Mouse (Mus musculus) retina, postnatal 7 days (tissue): ENCODE results near the gene Olfr279.

ENCODE experiments used
- DNase-seq: peaks from one replicate; pipeline ENCODE4 v3.0.0-alpha.2; 2012; ENCODE audit warnings: low read depth, low spot score

Gene Olfr279

DNA sequence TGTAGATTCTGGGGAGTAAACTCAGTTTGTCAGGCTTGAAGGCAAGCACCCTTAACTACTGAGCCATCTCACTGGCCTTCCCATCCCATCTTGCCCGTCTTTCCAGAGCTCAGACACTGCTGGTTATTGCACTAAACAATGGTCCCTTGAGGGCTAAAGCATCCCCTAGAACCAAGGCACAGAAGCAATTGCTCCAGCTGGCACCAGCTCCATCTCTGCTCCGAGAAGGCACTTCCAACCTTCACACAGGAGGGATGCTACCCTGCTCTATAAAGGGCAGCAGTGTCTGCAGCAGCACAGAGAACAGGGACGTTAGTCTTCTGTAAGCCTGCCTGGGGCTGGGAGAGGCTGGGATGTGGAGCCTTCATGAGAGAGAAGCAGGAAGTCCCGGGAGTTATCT is at the start of gene Olfr279:
Gene Olfr279, plus strand, starts transcription at position 301 of the 400 bp plus-strand sequence.
- DNase-seq: no peak

DNA sequence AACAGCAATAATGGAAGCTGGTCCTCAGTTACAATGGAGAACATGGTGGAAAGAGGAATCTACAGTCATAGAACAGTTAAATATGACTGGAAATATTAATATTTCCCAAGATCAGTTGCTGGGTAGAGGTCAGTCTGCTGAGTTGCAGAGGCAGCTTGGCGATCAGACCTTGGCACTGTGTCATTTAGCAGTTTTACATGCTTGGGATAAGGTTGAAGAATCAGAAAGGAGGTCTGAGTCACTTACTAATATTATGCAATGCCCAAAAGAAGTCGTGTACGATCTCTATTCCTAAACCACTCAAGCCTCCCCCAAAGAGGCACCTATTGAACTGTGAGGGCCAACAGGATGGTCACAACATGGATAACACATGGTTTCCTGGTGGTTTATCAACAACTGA is 47.6 kb upstream of the Olfr279 start:
- DNase-seq: no peak

DNA sequence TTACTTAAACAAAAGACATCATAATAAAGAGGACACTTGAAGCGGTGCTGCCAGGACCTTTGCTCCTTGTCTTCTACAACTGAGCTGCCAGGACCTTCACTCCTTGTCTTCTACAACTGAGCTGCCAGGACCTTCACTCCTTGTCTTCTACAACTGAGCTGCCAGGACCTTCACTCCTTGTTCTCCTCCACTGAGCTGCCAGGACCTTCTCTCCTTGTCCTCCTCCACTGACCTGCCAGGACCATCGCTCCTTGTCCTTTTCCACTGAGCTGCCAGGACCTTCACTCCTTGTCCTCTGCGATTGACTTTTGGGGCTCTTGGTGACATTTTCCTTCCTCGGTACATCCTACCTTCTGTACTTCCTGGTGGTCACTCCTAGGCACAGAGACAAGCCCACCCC is 43.7 kb upstream of the Olfr279 start:
- peak; percentile 9 for DNase-seq

DNA sequence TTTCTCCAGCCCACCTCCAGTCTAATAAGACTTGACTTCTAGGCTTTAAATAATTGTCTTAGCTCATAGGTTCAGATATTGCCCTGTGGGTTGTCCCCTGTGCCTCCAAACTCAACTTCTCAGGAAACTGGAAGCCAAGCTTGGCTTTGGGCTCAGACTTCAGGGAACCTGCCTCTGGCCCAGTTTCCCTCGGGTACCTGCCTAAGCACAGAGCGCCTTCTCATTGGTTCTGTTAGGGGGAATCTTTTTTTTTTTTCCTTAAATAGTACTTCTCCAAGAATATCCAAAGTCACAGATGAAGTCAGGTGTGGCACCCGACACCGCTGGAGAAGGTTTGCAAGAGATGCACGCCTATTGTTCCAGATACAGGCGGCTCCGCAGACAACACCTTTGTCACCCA is 39.9 kb upstream of the Olfr279 start, which contains the start of gene Olfr281:
Gene Olfr281, plus strand, starts transcription at position 301 of the 400 bp plus-strand sequence.
- no peak for DNase-seq

DNA sequence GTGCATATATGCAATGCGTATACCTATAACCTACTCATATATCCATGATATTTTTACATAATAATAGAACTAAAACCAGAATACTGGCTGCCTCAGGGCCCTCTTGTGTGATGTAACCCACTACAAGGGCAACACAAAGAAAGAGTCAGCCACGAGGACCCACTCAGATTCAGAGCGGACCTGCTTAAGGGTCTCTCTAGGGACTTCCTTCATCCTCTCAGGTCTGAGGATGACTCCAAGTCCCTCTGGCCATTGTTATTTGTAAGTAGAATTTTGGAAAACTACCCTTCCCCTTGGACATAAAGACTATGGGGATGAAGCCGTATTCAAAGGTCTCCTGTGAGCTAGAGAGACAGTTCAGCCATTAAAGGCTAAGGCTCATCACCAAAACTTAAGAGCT is 22.6 kb upstream of the Olfr279 start, which contains the start of gene OR5BS1P:
Gene OR5BS1P, plus strand, starts transcription at position 301 of the 400 bp plus-strand sequence.
- no peak for DNase-seq

DNA sequence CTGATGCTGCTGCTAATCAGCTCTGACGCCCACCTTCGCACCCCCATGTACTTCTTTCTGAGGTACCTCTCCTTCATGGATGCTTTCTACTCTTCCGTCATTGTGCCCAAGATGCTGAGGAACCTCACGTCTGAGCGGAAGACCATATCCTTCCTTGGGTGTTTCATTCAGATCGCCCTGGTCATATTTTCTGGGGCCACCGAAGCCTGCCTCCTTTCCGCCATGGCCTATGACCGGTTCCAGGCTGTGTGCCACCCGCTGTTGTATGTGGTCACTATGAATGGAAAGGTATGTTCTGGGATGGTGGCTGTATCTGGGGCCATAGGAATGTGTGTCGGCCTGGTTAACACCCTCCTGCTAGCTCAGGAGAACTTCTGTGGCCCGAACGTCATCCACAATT is 20.7 kb upstream of the Olfr279 start:
- DNase-seq: no peak

DNA sequence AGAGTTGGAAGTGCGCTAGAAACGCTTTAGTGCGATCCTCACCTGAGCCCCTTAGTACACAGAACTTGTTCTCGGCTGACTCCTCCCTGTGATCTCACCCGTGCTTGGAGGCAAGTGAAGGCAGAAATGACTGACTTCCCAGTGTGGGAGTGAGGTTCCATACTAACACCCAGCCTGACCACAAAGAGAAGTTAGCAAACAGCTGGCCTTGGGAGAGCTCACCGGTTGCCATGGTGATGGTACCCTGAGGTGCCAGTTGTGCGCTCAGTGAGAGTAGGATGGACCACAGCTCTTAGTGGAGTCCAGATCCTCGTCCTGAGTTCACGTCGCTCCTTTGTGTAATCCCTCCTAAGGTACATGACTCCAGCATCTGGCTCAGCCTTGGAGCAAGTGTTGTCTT is 17.2 kb upstream of the Olfr279 start:
- DNase-seq: no peak

DNA sequence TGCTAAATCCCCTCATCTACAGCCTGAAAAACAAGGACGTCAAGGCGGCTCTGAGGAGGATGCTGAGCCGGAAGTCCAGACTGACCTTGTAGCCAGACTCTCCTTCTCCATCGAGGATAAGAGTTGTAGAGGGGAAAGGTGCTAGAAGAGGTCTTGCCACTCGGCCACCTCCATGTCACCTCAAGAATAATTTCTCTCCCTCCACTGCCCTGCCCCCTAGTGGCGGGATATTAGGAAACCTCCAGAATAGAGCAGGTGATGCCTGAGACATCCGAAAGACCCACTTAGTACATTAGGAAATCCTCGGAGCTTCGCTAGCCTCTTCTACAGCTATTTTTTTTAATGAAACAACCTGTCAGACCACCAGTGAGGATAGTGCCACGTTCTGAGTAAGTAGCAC is 16.8 kb upstream of the Olfr279 start:
- DNase-seq: peak; percentile 28

DNA sequence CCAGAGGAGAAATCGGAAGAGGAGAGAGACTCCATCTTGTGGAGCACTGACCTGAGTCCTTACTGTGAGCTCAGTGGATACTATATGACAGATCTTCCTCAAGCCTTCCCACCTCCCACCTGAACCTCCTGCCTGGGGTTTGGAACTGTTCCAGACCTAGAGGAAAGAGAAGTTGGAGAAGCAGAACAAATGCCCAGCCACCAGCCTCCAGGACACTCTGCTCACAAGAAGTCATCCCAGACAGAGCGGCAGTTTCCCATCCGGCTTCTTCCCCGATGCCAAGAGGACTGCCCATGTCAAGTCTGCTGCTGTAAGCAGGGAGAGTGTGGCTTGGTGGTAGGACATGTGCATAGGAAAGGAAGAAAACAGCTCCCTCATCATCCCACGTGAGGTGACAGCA is 15.9 kb upstream of the Olfr279 start:
- no peak for DNase-seq

DNA sequence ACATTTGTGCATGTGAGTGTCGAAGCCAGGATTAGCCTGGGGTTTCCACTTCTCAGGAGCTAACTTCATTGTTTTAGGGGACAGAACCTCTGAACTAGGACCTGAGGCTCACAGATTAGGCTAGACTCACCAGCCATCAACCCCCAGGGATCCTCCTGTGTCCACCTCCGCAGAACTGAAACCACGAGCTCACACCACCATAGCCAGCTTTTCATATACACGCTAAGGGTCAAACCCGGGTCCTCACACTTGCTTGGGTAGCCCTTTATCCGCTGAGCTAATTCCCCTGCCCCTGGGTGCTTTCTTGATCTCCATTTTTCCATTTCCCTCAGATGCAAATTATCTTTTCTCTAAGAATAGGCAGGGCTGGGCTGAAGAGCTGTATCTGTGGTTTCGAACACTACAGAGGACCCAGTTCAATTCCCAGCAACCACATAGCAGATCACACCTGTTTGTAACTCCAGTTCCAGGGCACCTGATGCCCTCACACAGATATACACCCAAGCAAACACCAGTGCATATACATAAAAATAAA is 12.6 kb upstream of the Olfr279 start:
- no peak for DNase-seq

DNA sequence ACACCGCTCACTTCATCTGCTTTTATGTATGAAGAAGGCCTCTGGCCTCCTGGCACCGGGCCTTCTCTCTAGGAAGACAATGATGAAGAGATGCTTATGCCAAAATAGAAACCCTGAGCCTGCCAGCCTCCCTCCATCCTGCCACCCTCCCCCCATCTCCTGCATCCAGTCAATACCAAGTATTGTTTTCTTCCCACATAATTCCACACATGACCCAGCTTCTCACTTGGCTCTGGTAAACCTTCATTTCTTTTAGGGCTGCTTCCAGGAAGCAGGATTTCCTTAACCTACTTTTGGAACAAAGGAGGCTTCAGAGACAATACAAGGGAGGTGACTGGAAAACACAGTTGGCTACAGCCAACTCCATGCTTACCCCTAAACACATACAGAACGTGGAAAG is 9.5 kb upstream of the Olfr279 start, which contains the start of gene Lalba:
Gene Lalba, minus strand, starts transcription at position 21 of the 400 bp plus-strand sequence.
- DNase-seq: no peak

DNA sequence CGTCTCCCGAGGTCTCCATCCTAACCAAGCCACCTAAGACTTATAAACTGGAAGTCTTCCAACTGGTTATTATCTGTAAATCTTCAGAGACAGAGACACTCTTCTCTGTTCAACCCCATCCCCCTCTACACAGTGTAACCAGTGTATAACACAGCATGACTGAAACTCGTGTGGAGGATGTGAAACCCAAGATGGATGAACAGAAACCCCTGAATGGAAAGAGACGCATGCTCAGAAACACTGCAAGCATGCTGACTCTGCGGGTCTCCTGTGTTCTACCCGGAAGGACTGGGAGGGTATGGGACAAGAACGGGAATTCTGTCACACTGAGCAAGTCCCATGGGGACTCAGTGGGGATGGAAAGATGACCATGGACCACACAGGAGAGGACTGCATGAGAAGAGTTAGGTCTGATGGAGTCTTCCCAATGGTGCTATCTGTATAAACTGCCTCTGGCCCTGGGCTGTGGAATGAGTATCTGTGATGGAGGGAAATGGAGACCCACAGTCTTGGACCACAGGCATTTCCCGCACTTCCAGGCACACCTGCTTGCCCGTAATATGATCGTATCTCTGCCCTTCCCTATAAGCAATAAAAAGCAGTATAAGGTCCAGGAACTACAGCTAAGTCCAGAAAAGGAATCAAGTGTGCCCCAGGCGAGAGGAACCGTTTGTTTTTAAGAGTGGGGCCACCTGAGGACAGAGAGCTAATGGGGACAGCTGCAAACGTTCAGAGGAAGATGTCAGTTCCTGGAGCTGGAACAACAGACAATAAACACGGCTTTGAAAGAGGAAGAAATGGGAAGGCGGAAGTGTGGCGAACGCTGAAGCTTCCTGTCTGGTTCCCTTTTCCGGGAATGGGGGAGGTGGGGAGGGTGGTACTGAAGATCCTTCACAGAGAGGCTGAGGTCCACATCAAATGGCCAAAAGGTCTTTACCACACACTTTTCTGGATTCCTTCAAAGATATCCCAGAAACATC is 8.0 kb upstream of the Olfr279 start:
- no peak for DNase-seq

DNA sequence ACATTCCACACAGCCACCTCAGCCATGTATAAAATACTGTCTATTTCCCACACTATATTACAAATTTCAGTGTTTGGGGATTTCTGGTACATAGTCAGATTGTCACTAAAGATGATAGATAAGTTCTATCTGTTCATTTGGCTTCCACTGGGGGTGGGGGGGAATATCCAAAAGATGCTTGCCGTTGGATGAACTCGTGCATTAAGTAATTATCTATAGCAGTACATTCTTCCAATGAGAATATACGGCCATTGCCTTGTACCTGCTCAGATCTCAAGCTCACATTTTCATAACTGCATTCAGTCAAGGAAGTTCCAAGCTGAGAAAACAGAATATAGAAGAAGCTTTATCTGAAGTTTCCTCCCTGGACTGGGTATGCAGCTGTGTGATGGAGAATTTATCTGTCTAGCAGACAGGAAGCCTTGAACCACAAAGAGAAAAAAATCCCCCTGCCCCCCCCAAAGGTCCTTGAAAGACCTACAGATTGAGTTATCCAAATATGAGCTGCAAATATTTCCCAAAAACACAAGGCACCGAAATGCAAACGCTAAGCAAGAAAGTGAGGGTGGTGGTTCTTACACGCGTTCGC is 5.7 kb upstream of the Olfr279 start:
- no peak for DNase-seq

DNA sequence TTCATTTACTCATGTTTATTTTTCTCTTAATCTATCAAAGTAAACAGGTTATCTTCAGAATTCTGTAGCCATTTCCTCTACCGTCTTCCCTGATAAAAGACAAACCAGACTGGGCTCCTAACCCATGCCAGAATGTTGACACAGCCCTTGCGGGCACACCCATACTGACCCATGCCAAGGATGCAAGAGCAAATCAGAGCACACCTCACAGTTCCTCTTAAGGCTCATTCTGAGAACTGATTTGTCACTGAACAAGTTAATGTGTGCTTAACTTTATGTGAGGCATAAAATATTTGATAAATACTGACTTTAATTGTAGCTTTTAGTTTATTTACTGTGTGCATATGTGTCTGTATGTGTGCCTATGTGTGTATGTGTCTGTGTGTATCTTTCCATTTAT is 870 bp upstream of the Olfr279 start:
- DNase-seq: no peak

DNA sequence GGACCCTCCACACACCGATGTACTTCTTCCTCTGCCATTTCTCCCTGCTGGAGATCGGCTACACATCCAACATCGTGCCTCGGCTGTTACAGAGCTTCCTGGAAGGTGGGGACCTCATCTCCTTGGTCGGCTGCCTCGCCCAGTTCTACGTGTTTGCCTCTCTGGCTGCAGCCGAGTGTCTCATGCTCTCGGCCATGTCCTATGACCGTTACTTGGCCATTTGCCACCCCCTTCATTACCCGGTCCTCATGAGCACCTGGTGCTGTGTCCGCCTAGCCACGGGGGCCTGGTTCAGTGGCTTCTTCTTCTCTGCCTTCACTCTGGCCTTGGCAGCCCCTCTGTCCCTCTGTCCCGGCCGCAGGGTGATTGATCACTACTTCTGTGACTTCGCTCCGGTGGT is 5.4 kb downstream of the Olfr279 start:
- DNase-seq: no peak

DNA sequence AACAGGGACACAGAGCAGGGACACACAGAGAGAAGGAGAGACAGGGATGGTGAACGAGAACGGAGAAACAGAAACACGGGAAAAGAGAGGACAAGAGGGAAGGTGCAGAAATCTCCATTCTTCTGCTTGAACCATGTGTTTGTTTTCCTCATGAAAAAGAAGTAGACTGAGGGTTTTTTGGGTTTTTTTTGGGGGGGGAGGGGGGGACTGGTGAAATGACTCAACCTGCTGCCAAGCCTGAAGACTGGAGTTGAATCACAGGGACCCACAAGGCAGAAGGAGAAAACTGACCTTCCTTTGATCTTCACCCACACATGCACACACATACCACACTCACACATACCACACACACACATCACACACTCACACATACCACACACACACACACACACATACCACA is 11.1 kb downstream of the Olfr279 start:
- no peak for DNase-seq

DNA sequence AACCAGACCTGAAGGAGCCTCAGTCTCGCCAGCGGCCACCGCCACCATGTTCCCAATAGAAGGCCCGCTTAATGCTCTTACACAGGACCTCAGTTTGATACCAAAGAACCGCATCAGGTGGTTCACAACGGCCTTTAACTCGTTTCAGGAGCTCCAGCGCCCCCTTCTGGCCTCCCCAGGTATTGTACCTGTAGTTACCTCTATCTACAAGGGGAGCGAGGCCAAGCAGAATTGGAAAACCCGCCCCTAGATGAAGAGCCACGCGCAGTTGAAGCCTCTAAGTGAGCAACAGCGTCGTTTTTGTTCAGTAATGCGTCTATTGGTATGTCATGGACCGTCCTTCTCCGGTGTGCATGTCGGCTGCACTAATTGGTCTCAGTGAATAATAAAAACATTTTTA is 12.3 kb downstream of the Olfr279 start:
- peak; percentile 32 for DNase-seq

DNA sequence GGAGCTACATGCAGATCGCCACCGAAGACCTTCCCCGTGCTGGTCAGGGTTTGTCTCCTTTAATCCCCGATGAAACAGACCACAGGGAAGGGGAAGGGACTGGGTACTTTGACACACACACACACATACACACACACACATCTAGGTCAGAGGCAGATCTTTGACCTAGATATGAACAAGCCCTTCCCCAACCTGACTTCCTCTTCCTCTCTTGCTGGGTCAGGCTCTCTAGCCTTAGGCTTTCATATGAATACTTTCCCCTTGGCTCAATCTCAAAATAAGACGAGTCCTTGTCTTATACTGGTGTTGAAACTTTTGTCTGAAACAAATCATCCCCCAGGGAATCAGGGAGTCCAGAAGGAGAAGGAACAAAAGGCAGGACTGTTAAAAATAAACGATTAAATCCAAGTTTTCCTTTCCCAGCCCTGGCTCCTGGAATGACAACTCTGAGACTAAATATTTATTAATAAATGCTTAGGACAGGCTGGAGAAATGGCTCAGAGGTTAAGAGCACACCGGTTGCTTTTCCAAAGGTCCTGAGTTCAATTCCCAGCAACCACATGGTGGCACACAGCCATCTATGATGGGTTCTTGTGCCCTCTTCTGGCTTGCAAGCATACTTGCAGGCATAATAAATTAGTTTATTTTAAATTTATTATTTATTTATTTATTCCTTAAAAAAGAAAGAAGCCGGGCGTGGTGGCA is 14.2 kb downstream of the Olfr279 start:
- DNase-seq: no peak

DNA sequence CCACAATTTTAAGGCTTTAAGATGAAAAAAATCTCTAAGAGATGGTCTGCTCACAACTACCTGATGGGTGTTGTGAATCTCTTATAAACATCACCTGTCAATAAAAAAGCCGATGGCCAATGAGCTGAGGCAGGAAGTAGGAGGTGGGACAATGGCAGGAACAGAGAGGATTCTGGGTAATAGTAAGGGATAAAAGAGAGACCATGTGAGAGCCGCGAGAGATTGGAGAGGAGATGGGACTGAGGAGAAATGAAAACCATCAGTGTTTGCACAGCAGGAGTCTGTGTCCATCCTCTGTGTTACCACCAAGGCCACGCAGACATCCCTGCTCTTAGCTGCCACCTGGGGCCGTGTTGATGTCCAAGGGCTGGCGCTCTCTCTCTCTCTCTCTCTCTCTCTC is 15.1 kb downstream of the Olfr279 start:
- no peak for DNase-seq

DNA sequence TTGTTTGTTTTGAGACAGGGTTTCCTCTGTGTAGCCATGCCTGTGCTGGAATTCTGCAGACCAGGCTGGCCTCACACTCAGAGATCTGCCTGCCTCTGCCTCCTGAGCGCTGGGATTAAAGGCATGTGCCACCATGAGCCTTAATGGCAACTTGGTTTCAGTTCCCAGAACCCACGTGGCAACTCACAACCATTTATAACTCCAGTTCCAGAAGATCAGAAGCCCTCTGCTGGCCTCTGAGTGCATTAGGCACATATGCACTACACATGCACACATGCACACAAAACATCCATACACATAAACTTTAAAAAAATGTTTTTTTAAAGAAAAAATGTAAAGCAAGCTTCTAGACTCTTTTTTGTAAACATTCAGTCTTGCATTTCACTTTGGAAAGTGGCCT is 17.2 kb downstream of the Olfr279 start:
- no peak for DNase-seq

DNA sequence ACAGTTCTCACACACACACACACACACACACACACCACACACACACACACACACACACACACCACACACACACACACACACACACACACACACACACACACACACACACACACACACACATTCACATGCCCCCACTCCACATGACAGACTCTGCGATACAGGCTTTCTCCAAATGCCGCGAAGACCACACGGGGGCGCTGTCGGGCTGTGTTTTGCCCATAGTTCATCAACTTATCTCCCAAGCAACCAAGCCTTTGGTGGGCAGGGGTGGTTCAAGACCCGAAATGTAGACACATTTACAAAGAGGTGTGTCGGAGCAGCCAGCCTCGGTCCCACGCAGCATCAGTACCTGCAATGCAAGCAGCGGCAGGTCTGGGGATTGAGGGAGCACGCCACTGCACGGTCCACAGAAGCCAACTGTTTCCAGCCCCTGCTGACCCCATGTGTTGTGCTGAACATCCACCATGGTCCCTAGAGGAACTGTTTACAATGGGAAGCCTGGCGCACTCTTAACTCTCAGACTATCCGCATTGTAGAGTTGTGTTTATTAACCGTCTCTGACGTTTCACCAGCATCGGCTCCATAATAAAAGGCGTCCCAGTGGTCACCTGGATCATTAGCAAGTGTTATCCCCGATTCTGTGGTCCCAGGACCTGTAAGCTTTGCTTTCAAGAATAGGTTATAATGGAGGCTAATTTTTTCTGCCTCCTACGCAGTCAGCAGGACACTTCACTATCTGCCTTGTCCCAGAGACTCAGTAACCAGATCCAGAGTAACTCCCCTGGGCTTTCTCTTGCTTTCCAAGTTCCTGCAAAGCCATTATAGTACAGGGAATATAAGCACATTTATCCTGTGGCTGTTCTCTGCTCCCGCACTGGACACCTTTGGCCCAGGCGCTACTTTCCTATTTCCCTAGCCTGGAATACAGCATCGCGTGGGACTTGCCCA is 18.5 kb downstream of the Olfr279 start:
- peak; percentile 80 for DNase-seq
